Mouse (Mus musculus) kidney, adult 2 months (tissue): ENCODE results near the gene Ncoa6. TPM values are rescaled to one million over a fixed set of nuclear protein-coding genes. Genes with fewer than 3 reads are reported as not detected.
A peak's percentile ranks its signal among the peaks of the same experiment; 100 is the strongest.

ENCODE experiments used
- DNase-seq: peaks from one replicate; pipeline ENCODE4 v3.0.0; 2021
- H3K27ac ChIP-seq: fragments of 200-500 bp; 2 replicates; pipeline ENCODE4 v1.5.1; 2012; ENCODE audit warnings: low read depth, low read length, control low read depth, inconsistent platforms; ENCODE audit not compliant: insufficient read depth
- H3K27me3 ChIP-seq: fragments of 200-500 bp; replicated peaks from 2 replicates; pipeline ENCODE4 v1.6.1; 2012; ENCODE audit warnings: mild to moderate bottlenecking, moderate library complexity, low read length, inconsistent platforms; ENCODE audit not compliant: control insufficient read depth, insufficient read depth
- H3K36me3 ChIP-seq: fragments of 200-500 bp; 2 replicates; pipeline ENCODE4 v1.6.1; 2012; ENCODE audit warnings: mild to moderate bottlenecking, moderate library complexity, low read length, inconsistent platforms; ENCODE audit not compliant: control insufficient read depth, insufficient read depth
- H3K4me1 ChIP-seq: fragments of 200-500 bp; 2 replicates; pipeline ENCODE4 v1.6.1; 2011; ENCODE audit warnings: low read length; ENCODE audit not compliant: control insufficient read depth, insufficient read depth
- H3K4me3 ChIP-seq: fragments of 200-500 bp; 2 replicates; pipeline ENCODE4 v1.5.1; 2011; ENCODE audit warnings: mild to moderate bottlenecking, low read depth, low read length, control low read depth; ENCODE audit not compliant: insufficient read depth
- CTCF ChIP-seq: fragments of 200-500 bp; conservative IDR thresholded peaks from 2 replicates; pipeline ENCODE4 v1.5.1; 2011; ENCODE audit warnings: low read depth, mild to moderate bottlenecking, control low read depth, low read length, moderate library complexity, mixed read lengths; ENCODE audit not compliant: insufficient read depth, insufficient read length
- POLR2A ChIP-seq: fragments of 200-500 bp; IDR thresholded peaks from one replicate; pipeline ENCODE4 v1.6.1; 2011; ENCODE audit warnings: low read depth, low read length, control low read depth
- WGBS: fragments of 180-500 bp; shearing (Covaris S2); methylation state at CpG from one replicate; pipeline ENCODE4 v1.1.7; 2018; 5-methylcytosine and 5-hydroxymethylcytosine counted together
- polyA plus RNA-seq: library from polyadenylated mRNA; depleted of rRNA; stranded (reverse); fragments of >200 nt; gene quantifications from 2 replicates; pipeline ENCODE4 v1.2.3, GENCODE M21; 2012

Ncoa6 gene
- polyA plus RNA-seq, 1 experiment = 25.4 TPM

DNA sequence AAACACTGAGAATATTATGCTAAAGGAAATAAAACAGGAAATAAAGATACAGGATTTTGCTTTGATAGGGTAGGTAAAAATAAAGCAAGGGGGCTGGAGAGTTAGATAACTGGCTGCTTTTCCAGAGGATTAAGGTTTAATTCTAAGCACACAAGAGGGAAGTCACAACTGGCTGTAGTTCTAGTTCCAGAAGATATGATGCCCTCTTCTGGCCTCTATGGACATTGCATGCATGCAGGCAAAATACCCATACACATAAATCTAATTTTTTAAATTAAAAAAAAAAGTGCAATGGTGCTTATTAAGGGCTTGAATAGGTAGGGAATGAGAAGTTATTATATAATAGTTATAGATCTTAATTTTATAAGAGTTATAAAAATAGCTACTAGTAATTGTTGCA lies 37.2 kb downstream of the Ncoa6 start:
- Histone ChIP-seq H3K36me3 (peaks cover 6% of the 10 kb centered on the region), H3K27ac (no peak overlapping the region), H3K4me1 (no peaks in the 10 kb centered on the region), H3K4me3 (no peak overlapping the region), H3K27me3 (no peaks in the 10 kb centered on the region)
- no peak for TF ChIP-seq CTCF
- TF ChIP-seq POLR2A = no peak
- DNase-seq = peak; percentile 19

DNA sequence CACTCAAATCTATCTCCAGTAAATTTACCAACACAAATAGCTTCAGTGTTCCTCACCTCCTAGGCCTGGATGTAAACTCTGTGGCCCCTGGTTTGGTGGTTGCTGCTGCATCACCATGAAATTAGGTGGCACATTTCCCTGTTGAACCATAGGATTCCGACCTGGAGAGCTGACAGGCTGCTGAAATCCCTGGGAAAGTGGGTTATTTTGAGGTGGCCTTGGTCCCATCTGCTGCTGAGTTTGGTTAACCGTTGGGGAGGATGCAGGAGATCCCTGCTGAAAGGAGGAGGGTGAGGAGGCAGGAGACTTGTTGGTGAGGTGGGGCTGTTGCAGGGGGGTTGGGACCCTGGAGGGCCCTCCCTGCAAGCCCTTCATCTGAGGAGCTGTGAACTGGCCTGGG lies 52.8 kb downstream of the Ncoa6 start:
- TF ChIP-seq POLR2A = no peak
- no peak for TF ChIP-seq CTCF
- Histone ChIP-seq H3K27ac (no peak overlapping the region), H3K4me1 (no peaks in the 10 kb centered on the region), H3K36me3 (peaks cover 8% of the 10 kb centered on the region), H3K27me3 (no peaks in the 10 kb centered on the region), H3K4me3 (no peak overlapping the region)
- DNase-seq = no peak
- 88% methylated on average over 2 of the region's 2 CpGs for WGBS

DNA sequence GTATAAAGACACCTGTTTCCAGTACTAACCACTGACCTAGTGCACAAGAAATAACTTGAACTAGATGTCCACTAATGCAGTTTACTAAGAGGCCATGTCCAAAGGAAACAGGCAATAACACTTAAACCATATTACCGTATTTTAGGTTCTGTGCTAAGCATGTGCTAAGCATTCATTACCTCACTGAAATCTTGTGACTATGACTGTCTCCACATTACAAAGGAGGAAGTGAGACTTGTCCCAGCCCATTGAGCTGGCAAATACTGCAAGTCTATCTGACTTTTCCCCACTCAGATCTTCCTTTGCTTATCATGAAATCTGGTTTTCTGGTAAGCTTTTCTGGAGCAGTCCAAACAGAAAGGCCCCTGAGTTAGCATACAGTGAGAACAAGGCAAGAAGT lies 69.1 kb downstream of the Ncoa6 start:
- Histone ChIP-seq H3K4me1 (no peaks in the 10 kb centered on the region), H3K27me3 (no peaks in the 10 kb centered on the region), H3K4me3 (no peak overlapping the region), H3K36me3 (peaks cover 11% of the 10 kb centered on the region), H3K27ac (no peak overlapping the region)
- DNase-seq = no peak
- 90% methylated on average over 1 of the region's 1 CpGs for WGBS
- no peak for TF ChIP-seq POLR2A
- TF ChIP-seq CTCF = no peak

DNA sequence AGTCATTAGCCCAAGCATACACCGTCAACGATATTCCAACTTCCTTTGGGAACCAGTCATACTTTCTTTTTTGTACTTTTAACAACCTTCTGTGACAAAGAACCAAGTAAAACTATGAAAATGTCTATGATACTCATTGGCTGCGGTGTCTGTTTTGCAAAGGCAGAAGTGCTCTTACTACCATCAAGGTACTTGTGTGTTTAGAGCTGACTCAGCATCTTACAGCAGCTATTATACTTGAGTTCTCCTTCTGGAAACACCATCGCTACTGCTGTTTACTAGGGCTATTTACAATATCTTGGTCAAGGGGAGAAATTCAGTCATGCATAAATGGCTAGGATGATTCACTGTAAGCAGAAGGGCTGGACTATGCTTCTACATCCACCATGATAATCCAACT lies 71.8 kb downstream of the Ncoa6 start:
- H3K27ac ChIP-seq = no peak overlapping the region

DNA sequence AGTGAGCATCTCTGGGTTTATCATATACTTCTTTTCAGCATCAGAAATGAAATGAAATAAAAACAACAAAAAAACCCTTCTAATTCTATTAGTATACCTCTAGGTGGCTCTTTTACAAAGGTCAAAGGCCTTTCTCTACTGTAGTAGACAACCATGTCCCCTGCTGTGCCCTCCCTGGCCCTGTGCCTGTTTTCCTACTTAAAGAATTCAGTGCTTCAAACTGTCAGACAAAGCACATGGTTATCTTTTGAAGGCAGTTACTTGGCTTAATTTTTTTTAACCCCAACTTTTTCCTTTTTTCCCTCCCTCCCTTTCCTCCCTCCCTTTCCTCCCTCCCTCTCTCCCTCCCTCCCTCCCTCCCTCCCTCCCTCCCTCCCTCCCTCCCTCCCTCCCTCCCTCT lies 73.4 kb downstream of the Ncoa6 start:
- TF ChIP-seq POLR2A = no peak
- TF ChIP-seq CTCF = no peak
- no peak overlapping the region for H3K27ac ChIP-seq
- H3K36me3 ChIP-seq = peaks cover 4% of the 10 kb centered on the region
- H3K4me3 ChIP-seq = no peak overlapping the region
- no peaks in the 10 kb centered on the region for H3K27me3 ChIP-seq
- no peaks in the 10 kb centered on the region for H3K4me1 ChIP-seq
- no peak for DNase-seq

More for the DNA sequence above, 71.8 kb downstream of the Ncoa6 start:
- 93% methylated on average over 4 of the region's 4 CpGs for WGBS
- H3K4me3 ChIP-seq = no peak overlapping the region
- H3K36me3 ChIP-seq = peaks cover 4% of the 10 kb centered on the region
- no peak for DNase-seq
- no peaks in the 10 kb centered on the region for H3K4me1 ChIP-seq
- H3K27me3 ChIP-seq = no peaks in the 10 kb centered on the region
- TF ChIP-seq CTCF = no peak
- TF ChIP-seq POLR2A = no peak

DNA sequence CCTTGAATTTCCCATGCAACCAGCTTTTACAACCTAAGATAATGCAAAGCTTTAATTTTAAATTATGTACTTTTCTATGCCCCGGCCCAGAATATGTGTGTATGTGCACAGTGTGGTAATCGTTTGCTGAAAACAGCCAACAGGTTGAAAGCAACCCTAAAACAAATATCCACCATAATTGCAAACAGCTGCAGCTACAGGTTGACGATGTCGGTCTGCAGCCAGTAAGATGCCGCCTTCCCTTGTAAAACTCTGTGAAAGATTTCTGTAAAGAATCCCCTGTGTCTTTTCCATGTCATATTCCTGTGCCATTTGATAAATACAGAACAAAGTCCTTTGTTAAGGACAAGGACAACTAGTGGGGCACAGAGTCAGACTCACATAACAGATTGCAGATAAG lies 79.1 kb downstream of the Ncoa6 start:
- WGBS = 88% methylated on average over 5 of the region's 5 CpGs
- no peak overlapping the region for H3K4me3 ChIP-seq
- no peak for TF ChIP-seq POLR2A
- no peak for TF ChIP-seq CTCF
- no peaks in the 10 kb centered on the region for H3K4me1 ChIP-seq
- H3K36me3 ChIP-seq = peaks cover 4% of the 10 kb centered on the region
- no peak for DNase-seq
- H3K27ac ChIP-seq = no peak overlapping the region
- no peaks in the 10 kb centered on the region for H3K27me3 ChIP-seq

DNA sequence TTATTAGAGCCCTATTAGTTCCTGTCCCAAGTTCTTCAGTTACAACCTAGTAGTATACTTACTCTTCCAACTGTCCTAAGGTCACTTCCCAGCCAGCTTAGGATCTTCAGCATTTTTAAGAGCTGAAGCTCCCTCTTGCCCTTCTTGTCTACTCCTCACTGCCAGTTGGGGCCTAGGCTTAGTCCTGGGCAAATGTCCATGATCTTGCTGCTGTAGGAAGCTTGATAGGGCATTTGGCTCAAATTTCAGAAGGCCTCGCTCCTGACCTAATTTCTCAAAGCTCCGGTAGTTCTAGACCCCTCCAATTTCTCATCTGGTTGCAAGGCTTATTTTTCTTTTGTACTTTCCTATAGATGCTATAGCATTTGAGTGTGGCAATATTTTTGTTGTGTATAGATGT lies 85.1 kb downstream of the Ncoa6 start:
- peaks cover 15% of the 10 kb centered on the region for H3K36me3 ChIP-seq
- 68% methylated on average over 2 of the region's 2 CpGs for WGBS
- DNase-seq = no peak
- H3K4me1 ChIP-seq = peaks cover 1% of the 10 kb centered on the region; the same call in 1 of the 2 replicates
- TF ChIP-seq CTCF (no peak), POLR2A (no peak)
- no peak overlapping the region for H3K4me3 ChIP-seq
- no peaks in the 10 kb centered on the region for H3K27me3 ChIP-seq
- no peak overlapping the region for H3K27ac ChIP-seq

DNA sequence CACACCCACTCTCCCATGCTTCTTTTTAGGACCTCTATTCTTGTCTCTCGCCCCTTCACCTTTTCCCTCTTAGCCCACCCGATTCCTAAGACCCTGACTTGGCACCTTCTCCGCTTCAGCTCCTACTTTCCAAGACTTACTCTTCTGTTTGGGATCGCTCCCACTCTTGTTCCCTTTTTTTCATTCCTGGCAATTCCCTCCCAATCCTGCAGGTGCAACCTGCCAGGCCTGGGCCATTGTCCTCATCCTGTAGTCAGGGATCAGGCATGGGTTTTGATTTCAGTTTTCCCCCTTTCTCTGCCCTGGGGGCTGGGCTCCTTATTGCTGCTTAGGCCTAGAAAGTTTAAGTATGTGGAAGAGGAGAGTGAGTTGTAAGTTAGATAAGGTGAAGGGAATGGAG lies 86.6 kb downstream of the Ncoa6 start:
- no peaks in the 10 kb centered on the region for H3K27me3 ChIP-seq
- H3K4me3 ChIP-seq = no peak overlapping the region
- H3K27ac ChIP-seq = no peak overlapping the region
- H3K4me1 ChIP-seq = peaks cover 11% of the 10 kb centered on the region; the same call in 1 of the 2 replicates
- peaks cover 15% of the 10 kb centered on the region for H3K36me3 ChIP-seq
- WGBS = 85% methylated on average over 4 of the region's 4 CpGs
- TF ChIP-seq CTCF (no peak), POLR2A (no peak)
- DNase-seq = no peak
